Mouse (Mus musculus) midbrain, embryonic 11.5 days (tissue): Measurements from ENCODE around the gene Mast2. TPM values are rescaled to one million over a fixed set of nuclear protein-coding genes. Genes with fewer than 3 reads are reported as not detected.

ENCODE experiments used
- ATAC-seq: fragments of 200-750 bp; cut with Nextera tagmentation; 2 replicates; pipeline ENCODE4 v1.8.0; 2017; ENCODE audit warnings: moderate TSS enrichment, moderate library complexity; ENCODE audit not compliant: low FRiP score
- DNase-seq: peaks from one replicate; pipeline ENCODE4 v3.0.0; 2015; ENCODE audit warnings: low spot score; ENCODE audit errors: missing footprints
- H3K27ac ChIP-seq: fragments of 300-500 bp; sonication (generic); 2 replicates; pipeline ENCODE4 v1.5.1; 2014; ENCODE audit warnings: low read depth, low read length
- H3K27me3 ChIP-seq: fragments of 300-500 bp; sonication (generic); 2 replicates; pipeline ENCODE4 v1.6.1; 2014; ENCODE audit warnings: mild to moderate bottlenecking, low read length, moderate library complexity, mixed read lengths; ENCODE audit not compliant: control insufficient read depth, insufficient read depth
- H3K36me3 ChIP-seq: fragments of 300-500 bp; sonication (generic); 2 replicates; pipeline ENCODE4 v1.6.1; 2014; ENCODE audit warnings: mild to moderate bottlenecking, low read length, moderate library complexity, mixed read lengths; ENCODE audit not compliant: control insufficient read depth, insufficient read depth
- H3K4me1 ChIP-seq: fragments of 300-500 bp; sonication (generic); 2 replicates; pipeline ENCODE4 v1.6.1; 2014; ENCODE audit warnings: low read length; ENCODE audit not compliant: control insufficient read depth, insufficient read depth
- H3K4me2 ChIP-seq: fragments of 300-500 bp; sonication (generic); 2 replicates; pipeline ENCODE4 v1.6.1; 2014; ENCODE audit warnings: mild to moderate bottlenecking, moderate library complexity
- H3K4me3 ChIP-seq: fragments of 300-500 bp; sonication (generic); 2 replicates; pipeline ENCODE4 v1.5.1; 2014; ENCODE audit warnings: low read depth, low read length
- H3K9ac ChIP-seq: fragments of 300-500 bp; sonication (generic); 2 replicates; pipeline ENCODE4 v1.6.1; 2014; ENCODE audit warnings: low read length
- H3K9me3 ChIP-seq: fragments of 300-500 bp; sonication (generic); 2 replicates; pipeline ENCODE4 v1.6.1; 2016; ENCODE audit warnings: low read length; ENCODE audit not compliant: control insufficient read depth
- WGBS: fragments of 180-500 bp; shearing (Covaris S2); extraction: QIAGEN DNeasy Blood & Tissue Kit; methylation state at CpG from one replicate; pipeline ENCODE4 v1.1.7; 2014; 5-methylcytosine and 5-hydroxymethylcytosine counted together
- polyA plus RNA-seq: library from polyadenylated mRNA; unstranded; fragments of >200 nt; fragmentation: Nextera tagmentation; extraction: Ambion mirVana; gene quantifications from 2 replicates; pipeline ENCODE4 v1.2.1, GENCODE M21; 2014

Mast2 gene
- polyA plus RNA-seq, 1 experiment from 2014 or later = 31.9 TPM

- DNase-seq (no peak), ATAC-seq (no peak)
- no peaks in the 10 kb centered on the region; the same call in 1 of the 2 replicates for H3K36me3 ChIP-seq
- WGBS = 94% methylated on average over 4 of the region's 4 CpGs
- H3K27me3 ChIP-seq = no peaks in the 10 kb centered on the region
- H3K9ac ChIP-seq = no peak overlapping the region
- H3K9me3 ChIP-seq = no peaks in the 10 kb centered on the region
- no peak overlapping the region for H3K27ac ChIP-seq
- no peak overlapping the region for H3K4me3 ChIP-seq
- no peaks in the 10 kb centered on the region for H3K4me1 ChIP-seq
- no peak overlapping the region for H3K4me2 ChIP-seq
These were observed 28.4 kb downstream of the Mast2 start for GRCm38 (mm10) chr4:116435626-116436025.

GRCm38 (mm10) chr4:116422186-116422585, 41.8 kb downstream of the Mast2 start:
- no peaks in the 10 kb centered on the region for H3K9me3 ChIP-seq
- no peak for ATAC-seq
- H3K4me2 ChIP-seq = no peak overlapping the region
- no peak overlapping the region for H3K4me3 ChIP-seq
- H3K27ac ChIP-seq = no peak overlapping the region
- WGBS = 86% methylated on average over 1 of the region's 1 CpGs
- H3K9ac ChIP-seq = no peak overlapping the region
- H3K36me3 ChIP-seq = no peaks in the 10 kb centered on the region
- DNase-seq = no peak
- no peaks in the 10 kb centered on the region for H3K4me1 ChIP-seq
- no peaks in the 10 kb centered on the region for H3K27me3 ChIP-seq

- no peak overlapping the region for H3K4me3 ChIP-seq
- 94% methylated on average over 3 of the region's 3 CpGs for WGBS
- no peak for DNase-seq
- H3K27me3 ChIP-seq = no peaks in the 10 kb centered on the region
- no peak for ATAC-seq
- no peak overlapping the region for H3K27ac ChIP-seq
- no peaks in the 10 kb centered on the region for H3K36me3 ChIP-seq
- H3K9ac ChIP-seq = no peak overlapping the region
- no peaks in the 10 kb centered on the region for H3K9me3 ChIP-seq
- H3K4me2 ChIP-seq = no peak overlapping the region
- no peaks in the 10 kb centered on the region for H3K4me1 ChIP-seq
These were observed 42.8 kb downstream of the Mast2 start for GRCm38 (mm10) chr4:116421170-116421569.

- H3K4me1 ChIP-seq = no peaks in the 10 kb centered on the region
- WGBS = 81% methylated on average over 1 of the region's 1 CpGs
- H3K9me3 ChIP-seq = no peaks in the 10 kb centered on the region
- H3K4me3 ChIP-seq = no peak overlapping the region
- DNase-seq (no peak), ATAC-seq (no peak)
- H3K4me2 ChIP-seq = no peak overlapping the region
- no peak overlapping the region for H3K27ac ChIP-seq
- H3K9ac ChIP-seq = no peak overlapping the region
- H3K36me3 ChIP-seq = no peaks in the 10 kb centered on the region
- no peaks in the 10 kb centered on the region for H3K27me3 ChIP-seq
These were observed 51.0 kb downstream of the Mast2 start for GRCm38 (mm10) chr4:116412993-116413392.

GRCm38 (mm10) chr4:116411401-116411800, 52.6 kb downstream of the Mast2 start:
- H3K27me3 ChIP-seq = no peaks in the 10 kb centered on the region
- ATAC-seq (no peak), DNase-seq (no peak)
- no peaks in the 10 kb centered on the region for H3K36me3 ChIP-seq
- no peak overlapping the region for H3K4me3 ChIP-seq
- H3K4me1 ChIP-seq = peaks cover 4% of the 10 kb centered on the region
- H3K27ac ChIP-seq = no peak overlapping the region
- H3K9ac ChIP-seq = no peak overlapping the region
- no peaks in the 10 kb centered on the region for H3K9me3 ChIP-seq
- H3K4me2 ChIP-seq = no peak overlapping the region

GRCm38 (mm10) chr4:116406668-116407067, 57.3 kb downstream of the Mast2 start:
- Histone ChIP-seq H3K4me1 (peaks cover 15% of the 10 kb centered on the region), H3K36me3 (no peaks in the 10 kb centered on the region), H3K4me3 (no peak overlapping the region), H3K9ac (no peak overlapping the region), H3K27ac (no peak overlapping the region), H3K27me3 (no peaks in the 10 kb centered on the region), H3K9me3 (no peaks in the 10 kb centered on the region), H3K4me2 (no peak overlapping the region)
- ATAC-seq (no peak), DNase-seq (peak; percentile 87)
- WGBS = 76% methylated on average over 2 of the region's 2 CpGs

- ATAC-seq (peak; percentile 78), DNase-seq (peak; percentile 90)
- Histone ChIP-seq H3K36me3 (no peaks in the 10 kb centered on the region), H3K9ac (peak overlapping the region; percentile 37; the same call in 1 of the 2 replicates), H3K27me3 (no peaks in the 10 kb centered on the region), H3K4me1 (peaks cover 15% of the 10 kb centered on the region), H3K4me2 (peak overlapping the region; percentile 39), H3K9me3 (no peaks in the 10 kb centered on the region), H3K27ac (peak overlapping the region; percentile 52), H3K4me3 (no peak overlapping the region)
- WGBS = 17% methylated on average over 8 of the region's 8 CpGs
These were observed 58.0 kb downstream of the Mast2 start for GRCm38 (mm10) chr4:116405955-116406351.

GRCm38 (mm10) chr4:116405276-116405954, 58.6 kb downstream of the Mast2 start:
- ATAC-seq (no peak), DNase-seq (no peak)
- Histone ChIP-seq H3K27ac (peak overlapping the region; percentile 52), H3K4me3 (no peak overlapping the region), H3K9ac (peak overlapping the region; percentile 37; the same call in 1 of the 2 replicates), H3K4me1 (peaks cover 15% of the 10 kb centered on the region), H3K9me3 (no peaks in the 10 kb centered on the region), H3K36me3 (no peaks in the 10 kb centered on the region), H3K4me2 (peak overlapping the region; percentile 39), H3K27me3 (no peaks in the 10 kb centered on the region)
- WGBS = 33% methylated on average over 7 of the region's 7 CpGs

- DNase-seq = no peak
- no peaks in the 10 kb centered on the region for H3K36me3 ChIP-seq
- H3K4me3 ChIP-seq = no peak overlapping the region
- H3K9ac ChIP-seq = no peak overlapping the region
- no peak overlapping the region for H3K4me2 ChIP-seq
- peaks cover 15% of the 10 kb centered on the region for H3K4me1 ChIP-seq
- whole genome bisulfite sequencing = 84% methylated on average over 2 of the region's 2 CpGs
- no peak for ATAC-seq
- H3K27me3 ChIP-seq = no peaks in the 10 kb centered on the region
- no peaks in the 10 kb centered on the region for H3K9me3 ChIP-seq
- no peak overlapping the region for H3K27ac ChIP-seq
These were observed 60.1 kb downstream of the Mast2 start for GRCm38 (mm10) chr4:116403884-116404283.
